Mouse (Mus musculus) left cerebral cortex, postnatal 36 days (tissue): ENCODE data around the gene Matn4. TPM values are rescaled to one million over a fixed set of nuclear protein-coding genes. Genes with fewer than 3 reads are reported as not detected.

Experiments used
- DNase-seq, 2 experiments: peaks; one replicate each; pipeline ENCODE4 v3.0.0; 2021 to 2022; ENCODE audit warnings: low spot score in 2 of 2, mixed read lengths in 1 of 2
- intact Hi-C: fragments of 180-260 bp; cut with DNase I; formaldehyde crosslinking; loops from one replicate; pipeline ENCODE4 v1.15.1; 2025
- total RNA-seq, 2 experiments: library from RNA; stranded (reverse); gene quantifications; 2 replicates each; pipeline ENCODE4 v1.2.3; 2021

The Matn4 gene
- total RNA-seq, 2 experiments from 2014 or later = 11.4 to 13.0 TPM

DNA sequence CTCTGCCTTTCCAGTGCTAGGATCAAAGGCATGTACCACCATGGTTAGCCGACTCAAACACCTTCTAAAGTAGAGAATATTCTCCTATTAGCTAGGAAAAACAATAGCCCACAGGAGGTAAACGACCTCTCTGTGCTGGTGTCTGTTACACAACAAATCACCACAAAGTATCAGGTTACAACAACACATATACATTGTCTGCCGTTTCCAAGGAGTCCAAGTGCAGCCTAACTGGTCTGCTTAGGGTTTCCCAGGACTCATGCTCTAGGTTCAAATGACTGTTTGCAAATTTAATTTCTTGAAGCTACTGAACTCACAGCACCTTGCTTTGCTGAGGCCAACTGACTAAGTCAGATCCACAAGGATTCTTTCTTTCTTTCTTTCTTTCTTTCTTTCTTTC is 14.5 kb upstream of the Matn4 start:
- no peak for DNase-seq
- intact Hi-C loops = loop anchor here (5.0 to 10.0 kb wide), 4 partner anchors 95 to 305 kb away; partner anchors contain the start of gene Wfdc2

DNA sequence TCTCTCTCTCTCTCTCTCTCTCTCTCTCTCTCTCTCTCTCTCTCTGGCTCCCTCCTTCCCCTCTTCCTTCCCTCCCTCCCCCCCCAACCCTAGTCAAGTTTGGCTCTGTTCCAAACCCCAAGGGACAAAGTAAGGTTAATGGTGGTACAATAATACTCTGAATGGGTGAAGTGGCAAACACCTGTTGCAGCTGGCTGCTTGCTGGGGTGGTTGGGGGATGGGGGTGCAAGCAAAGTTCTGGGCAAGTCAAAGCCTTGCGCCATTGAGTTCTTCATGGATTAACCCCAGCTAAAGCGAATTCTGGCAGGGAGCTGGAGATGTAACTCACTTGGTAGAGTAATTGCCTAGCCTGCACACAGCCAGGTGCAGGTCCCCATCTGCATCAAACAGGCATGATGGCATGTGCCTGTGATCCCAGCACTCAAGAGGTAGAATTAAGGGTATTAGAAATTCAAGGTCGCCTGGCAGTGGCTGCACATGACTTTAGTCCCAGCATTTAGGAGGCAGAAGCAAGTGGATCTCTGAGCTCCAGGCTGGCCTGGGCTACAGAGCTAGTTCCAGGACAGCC is 13.4 kb upstream of the Matn4 start:
- intact Hi-C loops = loop anchor here (5.0 to 10.0 kb wide), 4 partner anchors 96 to 306 kb away; partner anchors contain the start of gene Wfdc2
- DNase-seq = no peak

DNA sequence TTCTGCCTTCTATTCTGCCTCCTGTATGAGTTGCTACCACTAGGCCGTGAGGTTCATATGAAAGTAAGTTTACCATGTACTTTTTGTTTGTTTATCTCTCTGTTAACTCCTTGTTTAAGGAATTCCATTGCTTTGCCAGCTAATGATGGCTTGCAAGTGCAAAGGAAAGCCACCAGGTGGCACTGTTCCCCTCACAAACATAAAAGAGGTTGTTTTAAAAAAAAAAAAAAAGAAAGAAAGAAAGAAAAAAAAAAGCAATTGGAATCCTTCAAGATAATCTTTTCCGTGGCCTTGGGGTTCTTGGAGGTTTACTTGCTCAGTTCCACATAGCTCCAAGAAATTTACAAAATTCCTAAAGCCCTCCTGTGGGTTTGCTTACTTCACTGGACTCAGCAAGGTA is 12.2 kb upstream of the Matn4 start:
- no peak for DNase-seq
- intact Hi-C loops = loop anchor here (1.0 to 10.0 kb wide), 5 partner anchors 39 to 308 kb away; partner anchors contain the start of genes Sys1 and Wfdc2

DNA sequence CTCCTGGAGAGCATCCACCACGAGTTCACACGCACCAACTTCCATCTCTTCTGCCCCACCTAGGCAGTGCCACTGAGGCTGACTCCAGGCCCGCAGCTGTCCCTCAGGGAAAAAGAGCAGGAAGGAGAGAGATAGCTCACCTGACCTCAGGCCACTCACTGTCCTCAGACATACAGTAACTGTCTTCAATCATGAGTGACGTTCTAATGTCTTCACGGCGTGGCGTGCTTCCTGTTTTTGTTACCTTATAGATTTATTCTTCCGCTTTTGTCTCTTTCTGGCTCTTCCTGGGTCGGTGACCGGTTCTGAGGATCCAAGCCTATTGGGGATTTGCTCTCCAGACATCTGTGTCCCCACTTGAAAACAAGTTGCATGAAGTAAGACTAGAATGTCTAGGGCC is 9.6 kb upstream of the Matn4 start:
- no peak for DNase-seq
- intact Hi-C loops = loop anchor here (10.0 kb wide), 2 partner anchors 100 to 310 kb away; no protein-coding TSS in a partner anchor

GRCm38 (mm10) chr2:164414167-164414566 is 9.2 kb upstream of the Matn4 start:
- intact Hi-C loops = loop anchor here (10.0 kb wide), 2 partner anchors 101 to 311 kb away; no protein-coding TSS in a partner anchor
- no peak for DNase-seq

DNA sequence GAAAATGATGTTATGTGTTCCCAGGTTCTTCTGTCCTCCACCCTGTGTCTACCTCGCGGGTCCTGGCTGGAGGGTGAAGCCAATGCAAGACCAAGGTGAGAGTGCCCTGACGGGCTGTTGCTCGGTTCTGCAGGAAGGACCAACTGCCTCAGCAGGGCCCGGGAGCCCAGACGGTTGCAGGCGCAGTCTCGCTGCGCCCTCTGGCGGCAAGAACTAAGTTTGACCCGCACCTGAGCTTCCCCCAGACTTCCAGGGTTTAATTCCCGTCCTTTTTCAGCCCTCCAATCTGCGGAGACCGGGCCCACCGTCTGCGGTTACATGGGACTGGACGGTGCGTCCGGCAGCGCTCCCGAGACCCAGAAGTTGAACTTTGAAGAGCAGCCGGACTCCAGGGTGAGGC is 2.7 kb upstream of the Matn4 start:
- intact Hi-C loops = loop anchor here (2.0 kb wide), 1 partner anchor 303 kb away; no protein-coding TSS in a partner anchor
- peak; percentile 65 to 72 for DNase-seq

GRCm38 (mm10) chr2:164405519-164405918 is 559 bp upstream of the Matn4 start:
- DNase-seq = no peak
- intact Hi-C loops = no loop called here

DNA sequence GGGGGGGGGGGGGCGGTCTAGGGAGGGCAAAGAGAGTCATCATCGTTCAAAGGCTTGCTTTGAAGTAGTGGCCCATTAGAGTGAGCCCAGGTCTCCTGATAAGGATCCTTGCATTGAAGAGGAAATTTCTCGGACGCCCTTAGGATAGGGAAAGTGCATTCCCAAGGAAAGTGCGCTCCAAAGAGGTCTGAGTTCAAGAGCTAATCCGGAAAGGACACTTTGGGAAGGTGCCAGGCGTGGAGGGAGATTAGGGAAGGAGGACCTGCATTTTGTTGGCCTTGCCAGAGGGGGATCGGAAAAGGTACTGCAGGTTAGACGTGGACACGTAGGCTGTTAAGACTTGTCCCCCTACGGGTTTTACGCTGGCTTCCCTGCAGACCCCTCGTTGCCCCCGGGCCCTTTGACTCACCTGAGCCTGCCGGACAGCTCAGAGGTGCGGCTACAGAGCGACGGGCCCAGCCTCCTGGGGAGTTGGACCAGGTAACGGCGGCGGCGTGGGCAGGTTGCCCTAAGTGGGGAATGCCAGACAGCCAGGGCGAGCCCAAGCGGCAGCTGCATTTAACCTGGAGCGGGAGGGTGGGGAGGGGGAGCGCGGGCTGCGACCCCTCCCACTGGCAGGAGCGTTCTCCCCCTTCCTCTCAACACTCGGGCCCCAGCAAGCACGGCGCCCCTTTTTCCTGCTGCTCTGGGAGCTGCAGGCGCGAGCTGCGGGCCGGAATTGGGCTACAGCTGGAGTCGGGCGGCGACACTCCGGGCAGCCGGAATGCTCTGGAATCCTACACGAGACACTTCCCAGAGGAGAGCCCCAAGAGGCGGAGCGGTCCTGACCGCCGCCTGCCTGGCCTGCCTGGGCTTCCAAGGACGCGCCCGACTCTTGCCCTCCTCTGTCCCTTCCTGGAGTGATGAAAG is 624 bp downstream of the Matn4 start:
- DNase-seq = no peak
- intact Hi-C loops = no loop called here

GRCm38 (mm10) chr2:164403396-164404081 is 1.4 kb downstream of the Matn4 start:
- intact Hi-C loops = loop anchor here (2.0 kb wide), 1 partner anchor 15 kb away; the partner anchor contains the start of gene Slpi
- DNase-seq = no peak

DNA sequence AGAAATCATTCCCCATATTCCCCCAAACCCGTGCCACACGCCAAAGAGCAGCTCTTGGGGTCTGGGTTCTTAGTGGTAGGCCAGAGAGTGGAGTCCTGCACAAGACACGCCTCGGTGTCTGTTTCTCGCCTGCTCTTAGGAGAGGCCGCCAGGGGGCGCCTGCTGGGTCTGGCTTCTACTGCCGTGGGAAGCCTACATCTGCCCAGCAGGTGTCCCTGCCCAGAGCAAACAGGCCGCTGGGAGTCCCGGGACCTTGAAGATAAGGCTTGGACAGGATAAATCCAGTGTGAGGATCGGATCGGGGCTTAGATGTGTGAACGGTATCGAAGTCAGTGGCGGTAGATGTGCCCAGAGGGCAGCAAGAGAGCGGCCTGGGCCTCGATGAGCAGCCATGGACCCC is 2.1 kb downstream of the Matn4 start, which contains the start of gene Rbpjl:
Gene Rbpjl, plus strand, starts transcription at position 236 of the 400 bp plus-strand sequence.
- intact Hi-C loops = loop anchor here (2.0 kb wide), 1 partner anchor 14 kb away; the partner anchor contains the start of gene Slpi
- peak; percentile 46 to 47 for DNase-seq

DNA sequence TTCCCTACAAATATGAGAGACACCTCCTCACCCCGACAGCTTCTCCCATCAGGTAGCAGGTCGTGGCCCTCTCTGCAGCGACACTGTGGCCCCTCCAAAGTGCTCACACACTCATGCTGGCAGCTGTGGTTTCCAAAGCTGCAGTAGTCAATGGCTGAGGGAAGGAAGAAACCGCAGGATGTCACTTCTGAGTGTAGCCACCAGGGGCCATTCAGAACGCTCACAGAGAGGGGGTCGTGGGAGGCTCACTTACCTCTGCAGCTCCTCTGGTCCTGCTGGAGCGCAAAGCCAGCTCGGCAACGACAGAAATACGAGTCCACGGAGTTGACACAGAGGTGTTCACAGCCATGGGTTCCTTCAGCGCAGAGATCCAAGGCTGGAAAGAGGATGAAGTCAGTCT is 8.0 kb downstream of the Matn4 start:
- intact Hi-C loops = no loop called here
- DNase-seq = no peak

GRCm38 (mm10) chr2:164396076-164396475 is 8.9 kb downstream of the Matn4 start:
- no peak for DNase-seq
- intact Hi-C loops = no loop called here

- no peak for DNase-seq
- intact Hi-C loops = no loop called here
Observed at GRCm38 (mm10) chr2:164393126-164393525, 11.8 kb downstream of the Matn4 start.

DNA sequence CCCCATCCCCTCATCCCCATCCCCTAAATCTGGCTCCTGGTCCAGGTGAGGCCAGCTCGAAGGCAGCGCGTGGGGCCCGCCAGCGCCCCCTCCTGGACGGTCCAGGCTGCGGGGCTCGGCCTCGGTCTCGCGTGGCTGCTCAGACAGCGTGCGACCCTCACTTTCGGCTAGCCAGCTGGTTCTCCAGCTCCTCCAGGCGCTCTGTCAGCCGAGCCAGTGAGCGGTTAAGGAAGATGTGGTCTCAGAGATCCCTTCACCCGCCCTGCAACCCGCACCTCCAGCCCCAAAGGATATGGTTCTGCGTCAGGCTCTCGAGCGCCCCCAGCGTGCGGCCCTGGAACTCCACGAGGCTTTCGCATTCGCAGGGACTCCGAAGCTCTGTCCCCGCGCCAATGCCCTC is 15.5 kb downstream of the Matn4 start:
- peak; percentile 82 to 86 for DNase-seq
- intact Hi-C loops = loop anchor here (2.0 to 10.0 kb wide), 4 partner anchors 13 to 287 kb away; partner anchors contain the start of genes Rbpjl and Wfdc5

DNA sequence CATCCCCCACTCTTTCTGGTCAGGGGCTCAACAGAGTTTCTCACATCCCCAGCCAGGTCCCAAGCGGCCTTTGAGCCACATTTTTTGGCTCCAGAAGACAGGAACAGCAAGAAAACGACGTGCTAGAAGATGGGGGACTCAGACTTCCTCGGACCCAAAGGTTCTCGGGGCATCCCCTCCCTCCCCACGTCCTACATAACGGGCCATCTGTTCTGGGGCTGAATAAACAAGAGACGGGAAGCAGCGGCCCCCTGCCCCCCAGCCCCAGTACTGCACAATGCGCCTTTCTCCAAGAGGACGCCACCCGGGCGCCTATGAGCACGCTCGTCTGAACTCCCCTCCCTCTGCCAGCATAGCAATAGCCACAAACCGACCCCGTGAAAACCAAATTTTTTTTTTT is 15.9 kb downstream of the Matn4 start, which contains the start of gene Slpi:
Gene Slpi, minus strand, starts transcription at position 76 of the 400 bp plus-strand sequence.
- intact Hi-C loops = loop anchor here (2.0 to 10.0 kb wide), 4 partner anchors 14 to 287 kb away; partner anchors contain the start of genes Rbpjl and Wfdc5
- DNase-seq = no peak

DNA sequence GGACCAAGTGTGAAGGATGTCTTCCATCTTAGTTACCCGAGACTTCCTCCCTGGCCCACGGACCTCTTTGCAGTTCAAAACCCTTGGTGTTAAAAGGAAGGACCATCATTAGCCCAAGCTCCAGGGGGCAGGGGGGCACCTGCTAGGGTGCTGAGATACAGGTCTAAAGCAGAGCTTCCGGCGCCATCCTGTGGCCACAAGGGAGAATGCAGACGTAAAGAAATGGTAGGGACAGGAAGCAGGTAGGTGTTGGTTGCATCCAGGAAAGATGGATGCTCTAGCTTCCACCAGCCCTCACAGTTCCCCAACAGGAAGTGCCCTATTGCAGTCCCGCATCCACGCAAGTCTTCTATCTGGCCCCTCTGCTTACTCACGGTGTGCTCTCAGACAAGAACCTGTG is 18.0 kb downstream of the Matn4 start:
- intact Hi-C loops = loop anchor here (5.0 to 10.0 kb wide), 3 partner anchors 202 to 285 kb away; partner anchors contain the start of gene Wfdc5
- peak in 1 of 2 experiments; percentile 59 for DNase-seq

DNA sequence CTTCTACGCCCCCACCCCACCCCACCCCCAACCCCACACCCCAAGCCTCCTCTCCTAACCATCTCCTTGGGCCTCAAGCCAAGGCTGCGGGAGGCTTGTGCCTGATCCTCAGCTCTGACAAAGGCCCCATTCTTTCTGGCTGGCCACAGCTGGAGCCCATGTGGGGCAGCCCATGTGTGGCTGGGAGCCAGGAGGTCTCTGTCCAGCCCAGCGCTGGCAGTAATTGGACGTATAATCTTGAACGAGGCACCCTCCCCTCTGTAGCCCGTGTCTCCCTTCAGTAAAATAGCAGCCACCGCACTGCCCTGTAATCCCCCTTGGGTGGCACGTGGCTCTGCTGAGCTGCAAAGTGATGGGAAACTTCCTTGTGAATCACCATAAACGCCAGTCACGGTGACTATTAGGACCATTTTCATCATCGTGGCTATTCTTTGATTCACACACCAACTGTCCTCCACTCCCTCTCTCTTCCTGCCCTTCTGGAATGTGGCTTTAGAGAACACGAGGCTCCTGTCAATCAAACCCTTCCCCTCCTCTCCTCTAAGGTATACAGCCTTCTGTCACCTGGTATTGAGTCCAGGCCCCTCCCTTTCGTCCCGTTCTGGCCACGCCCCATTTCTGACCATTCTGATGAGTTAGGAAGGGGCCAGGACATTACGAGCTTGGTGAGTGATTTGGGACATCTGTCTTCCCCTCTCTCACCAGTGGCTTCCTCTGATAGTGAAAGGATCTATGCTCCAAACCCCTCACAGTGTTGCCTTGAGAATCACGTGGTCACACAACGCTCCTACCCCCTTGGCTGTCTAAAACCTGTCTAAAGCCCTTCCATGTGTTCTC is 18.8 kb downstream of the Matn4 start:
- no peak for DNase-seq
- intact Hi-C loops = loop anchor here (5.0 to 10.0 kb wide), 3 partner anchors 201 to 284 kb away; partner anchors contain the start of gene Wfdc5

DNA sequence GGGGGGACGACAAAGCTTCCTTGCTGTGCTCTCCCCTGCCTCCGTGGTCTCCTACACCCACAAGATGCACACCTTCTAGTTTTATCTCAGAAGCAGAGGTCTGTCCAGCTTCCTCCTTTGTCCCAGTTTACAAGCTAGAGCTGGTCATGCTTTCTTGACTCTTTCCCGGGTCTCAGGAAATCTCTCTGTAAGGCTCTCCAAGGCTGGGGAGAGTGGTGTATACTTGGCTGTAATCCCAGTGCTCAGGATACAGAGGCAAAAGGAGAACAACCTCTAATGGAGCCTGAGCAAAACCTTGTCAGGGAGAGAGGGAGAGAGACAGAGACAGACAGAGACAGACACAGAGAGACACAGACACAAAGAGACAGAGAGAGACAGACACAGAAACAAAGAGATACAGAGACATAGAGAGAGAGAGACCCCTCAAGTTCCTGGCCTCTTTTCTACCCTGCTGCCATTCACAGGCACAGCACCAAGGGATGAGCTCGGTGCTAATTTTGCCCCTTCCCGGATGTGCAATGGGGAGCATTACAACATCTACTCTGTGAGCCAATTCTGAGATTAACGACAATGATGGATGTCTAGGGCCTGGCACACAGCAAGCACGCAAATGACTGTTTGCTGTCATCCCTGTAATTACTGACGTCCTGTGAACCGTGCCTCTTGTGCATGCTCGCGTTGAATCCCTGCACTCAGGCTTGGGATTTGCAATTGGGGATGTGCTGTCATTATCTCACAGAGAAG is 21.1 kb downstream of the Matn4 start:
- DNase-seq = no peak
- intact Hi-C loops = loop anchor here (10.0 kb wide), 1 partner anchor 199 kb away; the partner anchor contains the start of gene Wfdc5
